Mouse (Mus musculus): ENCODE results near the gene Wfdc3.

The Wfdc3 gene

GRCm38 (mm10) chr2:164776130-164776529 lies 30.4 kb upstream of the Wfdc3 start:
- no peak for DNase-seq (ENCODE audit: low read depth, low spot score)

- DNase-seq (ENCODE audit: low read depth, low spot score) = no peak
Measured at GRCm38 (mm10) chr2:164773989-164774364, 28.2 kb upstream of the Wfdc3 start.

- DNase-seq (ENCODE audit: low read depth, low spot score) = no peak
Measured at GRCm38 (mm10) chr2:164773229-164773988, 27.7 kb upstream of the Wfdc3 start.

- DNase-seq (ENCODE audit: low read depth, low spot score) = no peak
Measured at GRCm38 (mm10) chr2:164771123-164771522, 25.4 kb upstream of the Wfdc3 start.

- peak; percentile 47 for DNase-seq (ENCODE audit: low read depth, low spot score)
Measured at GRCm38 (mm10) chr2:164770279-164770678, 24.5 kb upstream of the Wfdc3 start.

GRCm38 (mm10) chr2:164769258-164770037 lies 23.7 kb upstream of the Wfdc3 start, which contains the start of gene Ube2c:
Ube2c (plus strand) TSS chr2:164769898.
- DNase-seq (ENCODE audit: low read depth, low spot score) = peak; percentile 98

- DNase-seq (ENCODE audit: low read depth, low spot score) = no peak
Measured at GRCm38 (mm10) chr2:164767812-164768540, 22.2 kb upstream of the Wfdc3 start.

GRCm38 (mm10) chr2:164765841-164766240 lies 20.1 kb upstream of the Wfdc3 start:
- DNase-seq (ENCODE audit: low read depth, low spot score) = no peak

- DNase-seq (ENCODE audit: low read depth, low spot score) = no peak
Measured at GRCm38 (mm10) chr2:164762593-164762992, 16.9 kb upstream of the Wfdc3 start.

- DNase-seq (ENCODE audit: low read depth, low spot score) = no peak
Measured at GRCm38 (mm10) chr2:164761971-164762370, 16.2 kb upstream of the Wfdc3 start.

GRCm38 (mm10) chr2:164761502-164761901 lies 15.8 kb upstream of the Wfdc3 start:
- DNase-seq (ENCODE audit: low read depth, low spot score) = no peak

GRCm38 (mm10) chr2:164760059-164760833 lies 14.5 kb upstream of the Wfdc3 start:
- DNase-seq (ENCODE audit: low read depth, low spot score) = no peak

GRCm38 (mm10) chr2:164758692-164759091 lies 13.0 kb upstream of the Wfdc3 start:
- no peak for DNase-seq (ENCODE audit: low read depth, low spot score)

- DNase-seq (ENCODE audit: low read depth, low spot score) = no peak
Measured at GRCm38 (mm10) chr2:164757841-164758240, 12.1 kb upstream of the Wfdc3 start.

GRCm38 (mm10) chr2:164754800-164755199 lies 9.1 kb upstream of the Wfdc3 start:
- no peak for DNase-seq (ENCODE audit: low read depth, low spot score)

- no peak for DNase-seq (ENCODE audit: low read depth, low spot score)
Measured at GRCm38 (mm10) chr2:164754105-164754504, 8.4 kb upstream of the Wfdc3 start.

GRCm38 (mm10) chr2:164752454-164752853 lies 6.7 kb upstream of the Wfdc3 start:
- DNase-seq (ENCODE audit: low read depth, low spot score) = no peak

GRCm38 (mm10) chr2:164748991-164749390 lies 3.3 kb upstream of the Wfdc3 start:
- DNase-seq (ENCODE audit: low read depth, low spot score) = no peak

- DNase-seq (ENCODE audit: low read depth, low spot score) = no peak
Measured at GRCm38 (mm10) chr2:164748191-164748590, 2.5 kb upstream of the Wfdc3 start.

GRCm38 (mm10) chr2:164746693-164747092 lies 962 bp upstream of the Wfdc3 start:
- DNase-seq (ENCODE audit: low read depth, low spot score) = peak; percentile 57

GRCm38 (mm10) chr2:164744987-164745386 lies 744 bp downstream of the Wfdc3 start:
- peak; percentile 29 for DNase-seq (ENCODE audit: low read depth, low spot score)
